Mouse (Mus musculus) ovary, postnatal 36 days (tissue): ENCODE measurements around the gene Ddb1.

Source experiments
- DNase-seq: peaks from one replicate; pipeline ENCODE4 v3.0.0; 2022; ENCODE audit warnings: low spot score, mixed read lengths

Gene Ddb1

DNA sequence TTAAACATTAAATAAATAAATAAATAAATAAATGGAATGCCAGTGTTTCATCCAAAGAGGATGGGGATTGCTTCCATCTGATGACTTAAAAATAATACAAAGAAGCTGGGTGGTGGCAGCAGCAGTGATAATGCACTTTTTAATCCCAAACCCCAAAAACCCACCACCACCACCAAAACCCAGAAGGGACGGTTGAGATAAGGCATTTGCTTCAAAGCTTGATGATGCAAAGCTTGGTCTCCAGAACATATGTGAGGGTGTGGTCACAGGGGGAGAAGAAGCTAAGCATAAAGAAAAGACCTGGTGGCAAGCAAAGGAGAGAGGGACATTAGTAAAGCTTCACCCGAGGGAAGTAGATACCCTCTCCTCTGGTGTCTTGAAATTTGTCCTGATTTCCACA is 56.8 kb downstream of the Ddb1 start:
- no peak for DNase-seq

DNA sequence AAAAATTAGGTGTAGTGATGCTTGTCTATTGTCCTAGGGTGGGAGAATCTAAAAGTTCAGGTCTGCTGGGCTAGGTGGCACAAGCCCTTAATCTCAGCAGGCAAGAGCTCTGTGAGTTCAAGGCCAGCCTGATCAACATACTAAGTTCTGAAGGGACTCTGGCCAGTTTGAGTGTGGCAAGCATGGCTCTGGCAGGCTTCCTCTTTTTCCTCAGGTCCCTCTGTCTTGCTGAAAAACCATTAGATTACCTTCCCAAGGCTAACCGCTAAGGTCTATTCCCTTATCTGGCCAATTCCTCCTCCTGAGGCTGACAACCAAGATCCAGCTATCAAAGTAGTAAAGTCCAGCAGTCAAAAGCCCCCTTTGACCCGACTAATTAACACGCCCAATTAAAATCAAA is 57.5 kb downstream of the Ddb1 start:
- DNase-seq = no peak

DNA sequence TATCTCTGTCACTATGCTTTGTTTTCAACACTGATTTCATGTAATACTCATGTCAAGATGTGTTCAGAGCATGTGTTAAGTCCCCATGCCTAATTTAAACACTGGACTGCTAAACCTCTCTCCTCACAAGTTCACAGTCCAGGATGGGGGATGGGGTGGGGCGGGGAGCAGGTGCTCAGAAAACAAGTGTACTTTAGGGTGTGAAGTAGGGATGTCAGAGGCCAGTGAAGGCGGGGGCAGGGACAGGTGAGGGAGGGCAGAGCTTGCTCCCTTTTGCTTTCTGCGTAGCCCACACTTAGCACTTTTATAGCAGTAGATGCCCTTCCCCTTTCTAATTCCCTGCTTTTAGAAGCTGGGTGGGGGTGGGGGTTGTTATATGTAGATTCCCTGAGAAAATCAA is 60.0 kb downstream of the Ddb1 start:
- DNase-seq = no peak

DNA sequence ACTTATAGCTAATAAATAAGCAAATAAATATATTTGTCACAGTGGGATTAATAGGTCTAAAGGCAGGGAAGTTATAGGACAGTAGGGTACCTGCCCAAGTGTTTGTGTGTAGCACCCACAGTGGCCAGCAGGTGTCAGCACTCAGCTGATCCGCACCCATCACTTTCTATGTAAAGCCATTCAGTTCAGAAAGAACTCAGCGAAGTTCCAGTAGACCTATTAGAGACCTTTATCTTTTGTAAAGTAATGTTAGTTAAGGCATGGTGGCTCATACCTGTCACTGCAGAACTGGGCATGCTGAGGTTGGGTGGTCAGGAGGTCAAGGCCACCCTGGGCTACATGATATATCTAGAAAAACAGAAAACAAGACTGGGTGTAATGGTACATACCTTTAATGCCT is 60.4 kb downstream of the Ddb1 start:
- DNase-seq = peak; percentile 62

DNA sequence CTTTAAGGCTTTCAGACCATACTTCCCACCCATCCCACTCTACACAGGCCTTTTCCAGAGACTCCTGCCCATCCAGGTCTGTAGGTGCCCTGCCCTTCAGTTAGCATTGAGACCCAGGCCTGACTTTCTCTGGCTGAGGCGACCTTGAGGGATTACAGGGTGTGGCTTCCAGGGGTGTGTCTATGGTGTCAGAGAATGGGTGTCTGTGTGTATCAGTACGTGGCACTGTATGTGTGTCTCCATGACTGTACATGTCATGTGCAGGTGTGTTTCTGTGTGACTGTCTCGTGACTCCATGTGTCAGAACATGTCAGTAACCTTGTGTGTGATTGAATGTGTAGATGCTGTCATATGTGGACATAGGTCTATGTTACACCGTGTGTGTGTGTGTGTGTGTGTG is 66.2 kb downstream of the Ddb1 start:
- no peak for DNase-seq

DNA sequence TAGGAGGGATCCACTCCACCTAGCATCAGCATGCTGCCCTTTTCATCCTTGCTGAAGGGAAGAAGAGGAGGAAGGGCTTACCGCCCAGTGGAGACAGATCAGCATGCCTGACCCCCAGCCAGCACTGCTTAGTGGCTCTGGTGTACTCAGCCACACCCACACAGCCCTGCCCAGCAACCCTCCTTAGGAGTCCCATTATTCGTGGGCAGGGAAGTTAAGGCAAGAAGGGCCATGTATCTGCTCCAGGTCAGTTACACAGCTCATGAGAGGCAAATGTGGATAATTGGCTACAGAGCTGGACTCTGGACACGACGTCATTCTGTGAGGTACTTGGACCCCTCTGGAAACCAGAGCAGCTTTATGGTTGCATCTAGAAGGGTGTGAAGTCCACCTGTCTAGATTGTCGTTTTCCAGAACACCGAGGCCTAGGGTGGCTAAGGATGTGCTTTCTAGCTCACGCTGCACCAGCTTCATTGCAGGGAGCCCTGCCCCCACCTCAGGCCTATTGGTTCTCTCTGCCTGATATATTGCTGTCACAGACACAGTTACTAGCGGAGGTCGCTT is 66.8 kb downstream of the Ddb1 start:
- DNase-seq = no peak

DNA sequence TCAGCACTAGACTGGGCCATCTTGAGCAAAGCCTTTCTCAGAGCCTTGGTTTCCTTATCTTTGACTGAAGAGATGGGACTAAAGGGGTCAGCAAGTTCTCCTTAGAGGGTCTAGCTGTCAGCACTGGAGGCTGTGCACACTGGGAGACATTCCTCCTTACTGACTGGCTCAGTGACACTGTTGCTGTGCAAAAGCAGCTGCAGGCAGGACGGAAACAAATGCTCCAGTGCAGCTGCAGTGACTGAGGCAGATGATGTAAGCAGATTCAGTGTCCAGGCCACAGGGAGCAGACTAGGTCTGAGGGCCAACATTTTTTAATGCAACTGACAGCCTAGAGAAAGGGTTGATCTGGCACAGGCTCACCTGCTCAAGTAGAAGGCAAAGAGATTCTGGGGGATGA is 68.1 kb downstream of the Ddb1 start:
- DNase-seq = no peak

DNA sequence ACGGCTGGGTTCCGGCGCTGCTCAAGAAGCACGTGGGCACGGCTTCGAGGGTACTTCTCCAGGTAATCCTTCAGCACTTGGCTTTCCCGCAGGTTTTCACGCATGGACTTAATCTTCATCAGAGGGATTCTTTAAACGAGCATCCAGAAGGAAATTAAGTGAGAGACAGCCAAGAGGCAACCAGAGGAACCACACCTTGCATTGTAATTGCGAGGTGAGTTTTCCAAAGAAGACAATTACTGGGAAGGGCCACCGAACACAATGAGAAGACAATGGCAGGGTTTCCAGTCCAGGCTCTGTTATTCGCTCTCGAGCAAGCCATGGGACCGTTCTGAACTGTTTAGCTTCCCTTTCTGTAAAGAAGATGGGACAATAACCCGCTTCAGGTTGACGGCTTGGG is 71.5 kb downstream of the Ddb1 start:
- no peak for DNase-seq

DNA sequence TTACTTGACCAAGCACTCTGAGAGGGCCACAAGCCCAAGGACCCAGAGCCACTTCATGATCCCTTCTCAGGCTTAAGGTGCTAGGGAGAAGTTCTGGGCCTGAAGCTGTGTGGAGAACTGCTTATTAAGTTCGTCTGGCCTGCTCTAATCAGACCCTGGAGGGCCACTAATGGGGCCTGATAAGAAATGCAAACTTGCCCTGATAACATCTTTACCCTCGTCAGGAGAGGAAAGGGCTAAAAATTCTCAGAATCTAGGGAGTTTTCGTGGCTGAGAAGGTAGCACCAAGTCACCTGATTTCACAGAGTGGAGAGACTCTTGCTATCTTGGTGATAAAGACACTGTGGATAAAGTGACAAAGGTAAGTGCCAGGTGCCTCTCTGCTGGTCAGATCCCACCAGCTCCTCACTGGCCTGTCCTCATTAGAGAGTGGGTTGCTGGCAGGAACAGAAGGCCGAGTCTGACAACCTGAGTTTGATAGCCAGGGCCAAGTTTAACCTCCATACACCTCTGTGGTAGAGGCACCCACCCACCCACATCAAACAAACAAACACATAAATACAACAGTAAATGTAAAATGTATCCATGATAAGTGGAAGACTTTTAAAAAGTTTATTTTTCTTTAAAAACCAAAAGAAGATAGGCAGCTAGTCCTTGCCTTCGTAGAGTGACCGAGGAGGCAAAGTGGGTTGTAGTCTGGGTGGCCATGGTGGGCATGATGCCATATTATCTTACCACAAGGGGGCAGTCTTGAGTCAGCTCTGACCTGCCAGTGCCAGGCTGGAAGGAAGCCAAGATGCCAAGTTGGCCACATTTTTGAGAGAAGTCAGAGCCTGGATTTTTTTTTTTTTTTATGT is 73.0 kb downstream of the Ddb1 start, which contains the start of gene Pga5:
Pga5 (minus strand) TSS at position 157 of the 857 bp plus-strand sequence.
- DNase-seq = peak; percentile 75

DNA sequence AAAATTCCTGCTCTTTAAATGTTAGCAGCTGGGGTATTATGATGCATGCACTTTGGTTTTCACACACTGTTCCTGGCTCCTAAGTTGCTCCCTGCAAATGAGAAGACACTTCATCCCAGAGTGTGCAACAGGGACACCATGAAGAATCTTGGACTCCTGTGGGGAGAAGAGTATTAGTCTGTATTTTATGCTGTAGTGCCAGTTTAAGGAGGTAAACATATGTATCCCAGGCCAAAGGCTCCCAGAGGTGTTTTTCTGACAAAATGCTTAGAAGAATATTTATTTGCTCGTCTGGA is 73.6 kb downstream of the Ddb1 start:
- DNase-seq = no peak
